Mouse (Mus musculus) neural tube, embryonic 12.5 days (tissue): Measurements from ENCODE around the gene Trio. TPM values are rescaled to one million over a fixed set of nuclear protein-coding genes. Genes with fewer than 3 reads are reported as not detected.

Source experiments
- ATAC-seq: fragments of 200-750 bp; cut with Nextera tagmentation; 2 replicates; pipeline ENCODE4 v1.8.0; 2017; ENCODE audit warnings: low read depth, mild to moderate bottlenecking, moderate TSS enrichment, moderate library complexity; ENCODE audit not compliant: low FRiP score
- H3K27ac ChIP-seq: fragments of 300-500 bp; sonication (generic); 2 replicates; pipeline ENCODE4 v1.5.1; 2016
- H3K27me3 ChIP-seq: fragments of 300-500 bp; sonication (generic); replicated peaks from 2 replicates; pipeline ENCODE4 v1.6.1; 2016; ENCODE audit warnings: mild to moderate bottlenecking
- H3K36me3 ChIP-seq: fragments of 300-500 bp; sonication (generic); 2 replicates; pipeline ENCODE4 v1.6.1; 2016; ENCODE audit warnings: mild to moderate bottlenecking
- H3K4me1 ChIP-seq: fragments of 300-500 bp; sonication (generic); 2 replicates; pipeline ENCODE4 v1.6.1; 2016
- H3K4me2 ChIP-seq: fragments of 300-500 bp; sonication (generic); replicated peaks from 2 replicates; pipeline ENCODE4 v1.6.1; 2016; ENCODE audit warnings: mild to moderate bottlenecking
- H3K4me3 ChIP-seq: fragments of 300-500 bp; sonication (generic); 2 replicates; pipeline ENCODE4 v1.5.1; 2016
- H3K9ac ChIP-seq: fragments of 300-500 bp; sonication (generic); 2 replicates; pipeline ENCODE4 v1.6.1; 2016; ENCODE audit warnings: mild to moderate bottlenecking
- H3K9me3 ChIP-seq: fragments of 300-500 bp; sonication (generic); 2 replicates; pipeline ENCODE4 v1.6.1; 2016; ENCODE audit warnings: mild to moderate bottlenecking
- WGBS: fragments of 180-500 bp; shearing (Covaris S2); methylation state at CpG from one replicate; pipeline ENCODE4 v1.1.7; 2016; 5-methylcytosine and 5-hydroxymethylcytosine counted together
- polyA plus RNA-seq: library from polyadenylated mRNA; unstranded; fragments of >200 nt; fragmentation: Nextera tagmentation; extraction: Ambion mirVana; gene quantifications from 2 replicates; pipeline ENCODE4 v1.2.1, GENCODE M21; 2016

Gene Trio
- polyA plus RNA-seq, 1 experiment from 2014 or later: 38.1 TPM

DNA sequence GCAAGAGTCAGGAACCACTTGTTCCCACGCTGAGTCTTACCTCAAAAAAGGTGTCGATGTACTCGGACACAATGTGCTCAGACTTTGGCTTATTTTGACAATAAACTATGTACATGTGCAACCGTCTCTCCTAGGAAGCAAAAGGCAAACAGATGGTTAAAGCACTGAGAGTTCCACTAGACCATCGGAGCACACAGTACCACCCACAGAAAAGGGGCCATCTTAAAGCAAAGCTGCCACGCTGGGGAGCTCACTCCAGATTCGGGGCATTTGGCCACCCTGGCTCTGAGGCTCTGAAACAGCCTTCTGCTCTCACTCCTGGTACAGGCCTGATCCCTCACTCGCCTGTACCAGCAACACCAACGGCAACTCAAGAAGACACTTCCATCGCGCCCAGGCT is 269.2 kb downstream of the Trio start:
- peaks cover 8% of the 10 kb centered on the region for H3K4me1 ChIP-seq
- no peaks in the 10 kb centered on the region for H3K9me3 ChIP-seq
- no peak for ATAC-seq
- WGBS: 94% methylated on average over 11 of the region's 11 CpGs
- H3K27ac ChIP-seq: no peak overlapping the region
- H3K36me3 ChIP-seq: peaks cover 77% of the 10 kb centered on the region
- no peak overlapping the region for H3K4me2 ChIP-seq
- no peak overlapping the region for H3K9ac ChIP-seq
- H3K4me3 ChIP-seq: no peak overlapping the region
- H3K27me3 ChIP-seq: no peaks in the 10 kb centered on the region

DNA sequence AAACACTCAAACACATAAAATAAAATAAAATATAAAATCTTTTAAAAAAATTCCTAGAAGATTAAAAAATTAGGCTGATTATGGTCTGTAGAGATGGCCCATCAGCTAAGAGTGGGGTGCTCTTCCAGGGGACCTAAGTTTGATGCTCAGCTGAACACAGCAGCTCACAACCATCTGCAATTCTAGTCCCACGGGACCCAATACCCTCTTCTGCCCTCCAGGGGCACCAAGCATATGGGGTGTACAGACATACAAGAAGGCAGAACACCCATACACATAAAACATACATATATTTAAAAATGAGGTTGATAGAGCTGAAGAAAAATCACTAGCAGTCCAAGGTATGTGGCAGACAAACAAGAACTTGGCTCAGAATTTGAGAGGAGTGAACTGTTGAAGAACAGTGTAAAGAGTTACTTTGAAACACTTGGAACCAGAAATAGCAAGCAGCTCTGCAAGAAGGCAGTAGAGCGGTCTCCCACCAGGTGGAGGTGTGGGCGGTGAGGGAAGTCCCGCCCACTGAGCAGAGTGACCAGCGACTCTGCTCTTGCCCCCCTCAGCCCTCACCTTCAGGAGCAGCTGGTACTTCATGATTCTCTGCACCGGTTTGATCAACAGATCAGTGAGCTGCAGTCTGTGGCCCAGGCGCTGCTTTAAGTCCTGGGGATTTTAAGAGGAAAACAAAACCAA is 270.9 kb downstream of the Trio start:
- WGBS: 84% methylated on average over 7 of the region's 7 CpGs
- H3K36me3 ChIP-seq: peaks cover 79% of the 10 kb centered on the region
- no peak for ATAC-seq

DNA sequence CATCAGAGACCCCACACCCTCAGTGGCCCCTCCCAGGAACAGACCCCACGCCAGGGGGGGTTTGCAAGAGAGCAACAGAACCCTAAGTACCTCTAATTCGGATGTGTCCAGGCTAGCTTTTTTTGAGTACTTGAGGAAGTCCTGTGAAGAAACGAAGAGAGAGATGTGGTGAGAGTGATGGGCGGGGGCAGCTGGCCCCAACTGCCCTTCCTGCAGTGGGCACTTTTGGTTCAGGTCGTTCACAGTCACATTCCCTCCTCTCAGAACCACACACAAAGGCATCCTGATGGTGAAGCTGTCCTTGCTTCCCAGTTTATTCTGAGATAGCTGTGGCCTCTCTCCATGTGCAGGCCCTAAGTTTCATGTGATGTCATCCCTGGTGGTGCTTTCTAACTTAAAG is 271.7 kb downstream of the Trio start:
- H3K4me3 ChIP-seq: no peak overlapping the region
- no peak for ATAC-seq
- whole genome bisulfite sequencing: 77% methylated on average over 5 of the region's 5 CpGs
- no peak overlapping the region for H3K9ac ChIP-seq
- H3K4me1 ChIP-seq: peaks cover 8% of the 10 kb centered on the region
- no peaks in the 10 kb centered on the region for H3K27me3 ChIP-seq
- peaks cover 81% of the 10 kb centered on the region for H3K36me3 ChIP-seq
- no peak overlapping the region for H3K27ac ChIP-seq
- no peak overlapping the region for H3K4me2 ChIP-seq
- no peaks in the 10 kb centered on the region for H3K9me3 ChIP-seq

More for the DNA sequence above, 270.9 kb downstream of the Trio start:
- H3K4me1 ChIP-seq: peaks cover 8% of the 10 kb centered on the region
- no peaks in the 10 kb centered on the region for H3K27me3 ChIP-seq
- H3K4me3 ChIP-seq: no peak overlapping the region
- H3K9ac ChIP-seq: no peak overlapping the region
- no peak overlapping the region for H3K4me2 ChIP-seq
- no peak overlapping the region for H3K27ac ChIP-seq
- no peaks in the 10 kb centered on the region for H3K9me3 ChIP-seq

GRCm38 (mm10) chr15:27752677-27753342 is 272.8 kb downstream of the Trio start:
- no peak overlapping the region for H3K4me3 ChIP-seq
- ATAC-seq: no peak
- H3K4me1 ChIP-seq: peaks cover 8% of the 10 kb centered on the region
- H3K27me3 ChIP-seq: no peaks in the 10 kb centered on the region
- peaks cover 86% of the 10 kb centered on the region for H3K36me3 ChIP-seq
- no peak overlapping the region for H3K9ac ChIP-seq
- H3K9me3 ChIP-seq: no peaks in the 10 kb centered on the region
- H3K27ac ChIP-seq: no peak overlapping the region
- no peak overlapping the region for H3K4me2 ChIP-seq
- 73% methylated on average over 7 of the region's 7 CpGs for WGBS

- no peaks in the 10 kb centered on the region for H3K9me3 ChIP-seq
- H3K4me2 ChIP-seq: no peak overlapping the region
- ATAC-seq: peak; percentile 55
- no peak overlapping the region for H3K27ac ChIP-seq
- no peaks in the 10 kb centered on the region for H3K27me3 ChIP-seq
- H3K4me3 ChIP-seq: no peak overlapping the region
- WGBS: 83% methylated on average over 12 of the region's 12 CpGs
- no peak overlapping the region for H3K9ac ChIP-seq
- H3K36me3 ChIP-seq: peaks cover 85% of the 10 kb centered on the region
- H3K4me1 ChIP-seq: peaks cover 8% of the 10 kb centered on the region
Measured at GRCm38 (mm10) chr15:27751612-27752405, 273.8 kb downstream of the Trio start.

DNA sequence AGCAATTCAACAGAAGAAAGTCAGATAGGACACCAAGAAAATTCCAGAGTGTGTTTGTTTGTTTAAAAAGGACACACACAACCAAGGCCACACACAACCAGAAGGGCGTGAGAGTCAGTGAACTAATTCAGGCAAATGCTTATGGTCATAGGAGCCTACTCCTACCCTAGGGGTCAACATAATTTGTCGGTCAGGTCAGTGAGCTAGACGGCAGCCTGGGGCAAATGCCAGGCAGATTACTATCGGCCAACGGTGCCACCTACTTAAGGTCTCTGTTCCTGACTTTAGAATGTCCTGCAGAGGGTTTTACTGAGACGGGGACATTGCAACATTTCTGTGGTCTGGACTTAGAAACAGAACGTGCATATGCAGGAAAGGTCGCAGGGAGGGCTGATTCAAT is 276.9 kb downstream of the Trio start:
- Histone ChIP-seq H3K4me3 (no peak overlapping the region), H3K27ac (no peak overlapping the region), H3K9me3 (no peaks in the 10 kb centered on the region), H3K4me1 (peaks cover 7% of the 10 kb centered on the region), H3K4me2 (no peak overlapping the region), H3K36me3 (peaks cover 84% of the 10 kb centered on the region), H3K27me3 (no peaks in the 10 kb centered on the region), H3K9ac (no peak overlapping the region)
- 89% methylated on average over 8 of the region's 8 CpGs for WGBS
- no peak for ATAC-seq

DNA sequence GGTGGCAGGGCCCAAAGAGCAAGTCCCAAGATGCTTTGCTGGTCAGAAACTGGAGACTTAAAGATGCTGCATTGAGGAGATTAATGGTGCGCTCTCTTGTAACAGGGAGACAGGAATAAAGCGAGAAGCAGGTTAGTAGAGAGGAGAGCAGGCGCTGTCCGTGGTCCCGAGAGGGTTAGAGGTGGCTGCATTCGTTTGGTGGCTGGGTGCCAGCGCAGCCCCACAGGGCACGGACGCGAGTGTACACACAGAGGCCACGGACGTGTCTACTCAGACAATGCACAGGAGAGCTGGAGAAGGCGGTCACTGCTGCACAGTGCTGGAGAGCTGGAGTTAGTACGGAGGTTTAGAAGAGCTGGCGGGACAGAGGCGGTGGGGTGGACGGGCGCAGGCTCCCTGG is 278.1 kb downstream of the Trio start:
- no peak overlapping the region for H3K9ac ChIP-seq
- no peak for ATAC-seq
- H3K36me3 ChIP-seq: peaks cover 87% of the 10 kb centered on the region
- no peaks in the 10 kb centered on the region; the same call in 1 of the 2 replicates for H3K4me1 ChIP-seq
- no peaks in the 10 kb centered on the region for H3K27me3 ChIP-seq
- 94% methylated on average over 18 of the region's 18 CpGs for WGBS
- no peak overlapping the region for H3K4me2 ChIP-seq
- no peaks in the 10 kb centered on the region for H3K9me3 ChIP-seq
- no peak overlapping the region for H3K27ac ChIP-seq
- H3K4me3 ChIP-seq: no peak overlapping the region

DNA sequence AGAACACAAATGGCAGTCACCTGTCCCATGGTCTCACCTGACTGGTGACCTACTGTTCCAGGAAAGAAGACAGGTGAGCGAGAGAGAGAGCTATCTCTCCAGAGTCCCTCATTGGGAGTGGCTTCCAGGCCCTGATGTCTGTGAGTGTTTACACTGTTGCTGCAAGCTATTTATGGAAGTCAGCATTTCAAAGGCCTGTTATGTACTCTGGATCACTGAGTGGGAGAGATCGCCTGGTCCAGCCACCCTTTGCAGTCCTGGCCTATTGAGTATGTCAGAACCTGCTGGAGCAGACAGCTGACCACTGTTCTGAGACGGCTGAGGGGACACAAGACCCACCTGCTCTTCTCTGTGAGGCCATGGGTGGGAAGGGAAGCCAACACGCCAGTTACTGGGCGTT is 280.7 kb downstream of the Trio start:
- Histone ChIP-seq H3K27ac (no peak overlapping the region), H3K4me3 (no peak overlapping the region), H3K9ac (no peak overlapping the region), H3K4me1 (no peaks in the 10 kb centered on the region), H3K36me3 (peaks cover 89% of the 10 kb centered on the region), H3K4me2 (no peak overlapping the region), H3K27me3 (no peaks in the 10 kb centered on the region), H3K9me3 (no peaks in the 10 kb centered on the region)
- 95% methylated on average over 5 of the region's 5 CpGs for WGBS
- ATAC-seq: no peak

DNA sequence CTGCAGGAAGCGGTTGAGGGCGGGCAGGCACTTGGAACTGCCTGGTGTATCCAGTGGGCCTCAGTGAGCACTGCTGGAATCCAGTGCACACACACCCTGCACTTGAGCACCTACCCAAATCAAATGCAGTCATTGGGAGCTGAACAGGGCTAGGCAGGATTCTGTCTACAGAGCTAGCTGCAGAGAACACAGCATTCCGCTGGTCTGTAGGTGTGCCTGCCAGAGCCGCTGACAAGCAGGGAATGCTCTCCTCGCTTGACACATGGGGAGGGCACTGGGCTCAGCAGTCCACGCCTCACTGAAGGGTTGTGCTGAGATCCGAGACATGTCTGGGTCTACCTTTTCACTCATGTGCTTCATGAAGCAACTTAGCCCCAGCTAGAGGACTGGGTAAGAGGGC is 285.6 kb downstream of the Trio start:
- H3K27me3 ChIP-seq: no peaks in the 10 kb centered on the region
- no peak overlapping the region for H3K9ac ChIP-seq
- peaks cover 65% of the 10 kb centered on the region for H3K36me3 ChIP-seq
- ATAC-seq: no peak
- no peaks in the 10 kb centered on the region for H3K4me1 ChIP-seq
- no peak overlapping the region for H3K27ac ChIP-seq
- H3K4me3 ChIP-seq: no peak overlapping the region
- 93% methylated on average over 7 of the region's 7 CpGs for WGBS
- no peak overlapping the region for H3K4me2 ChIP-seq
- no peaks in the 10 kb centered on the region for H3K9me3 ChIP-seq

DNA sequence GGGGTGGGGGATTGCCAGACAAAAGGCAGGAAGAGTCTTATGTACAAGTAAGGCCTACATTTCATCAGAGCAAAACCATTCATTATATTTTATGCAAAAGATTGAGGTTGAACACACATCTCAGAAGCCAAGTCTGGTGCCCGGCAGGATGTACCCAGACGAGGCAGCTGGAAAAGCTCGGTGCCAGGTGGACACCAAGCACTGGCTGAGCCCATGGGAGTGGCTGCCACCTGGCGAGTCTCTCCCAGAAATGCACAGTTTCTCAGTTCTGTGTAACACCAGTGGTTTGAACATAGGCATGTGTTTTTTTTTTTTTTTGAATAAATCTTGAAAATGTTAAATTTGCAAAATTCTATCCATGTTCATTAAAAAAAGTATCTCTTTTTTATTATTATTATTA is 293.8 kb downstream of the Trio start:
- ATAC-seq: no peak
- Histone ChIP-seq H3K4me1 (no peaks in the 10 kb centered on the region), H3K4me2 (no peak overlapping the region), H3K4me3 (no peak overlapping the region), H3K9ac (no peak overlapping the region), H3K27ac (no peak overlapping the region), H3K36me3 (peaks cover 54% of the 10 kb centered on the region), H3K9me3 (no peaks in the 10 kb centered on the region), H3K27me3 (no peaks in the 10 kb centered on the region)
- WGBS: 90% methylated on average over 4 of the region's 4 CpGs

- no peaks in the 10 kb centered on the region for H3K4me1 ChIP-seq
- no peaks in the 10 kb centered on the region for H3K9me3 ChIP-seq
- WGBS: 87% methylated on average over 6 of the region's 6 CpGs
- no peak overlapping the region for H3K9ac ChIP-seq
- no peak overlapping the region for H3K27ac ChIP-seq
- no peak for ATAC-seq
- H3K36me3 ChIP-seq: peaks cover 5% of the 10 kb centered on the region; the same call in 1 of the 2 replicates
- no peaks in the 10 kb centered on the region for H3K27me3 ChIP-seq
- no peak overlapping the region for H3K4me2 ChIP-seq
- no peak overlapping the region for H3K4me3 ChIP-seq
Measured at GRCm38 (mm10) chr15:27726228-27726627, 299.4 kb downstream of the Trio start.
